Mouse (Mus musculus) ES-Bruce4 (cell line): ENCODE measurements at regions not wholly inside any gene's neighbourhood (a gene's known extent, or its start where the extent isn't known, plus 50 kb on each side); places are given as distances from the start of the nearest gene placed in this dataset.

Experiments
- H3K27ac ChIP-seq: 2 replicates; pipeline ENCODE4 v1.5.1; 2012; ENCODE audit warnings: low read length, inconsistent platforms; ENCODE audit not compliant: insufficient read depth
- H3K27me3 ChIP-seq: 2 replicates; pipeline ENCODE4 v1.6.1; 2012; ENCODE audit warnings: mild to moderate bottlenecking, low read length, inconsistent platforms; ENCODE audit not compliant: control insufficient read depth, poor library complexity, insufficient read depth, severe bottlenecking
- H3K36me3 ChIP-seq: 2 replicates; pipeline ENCODE4 v1.6.1; 2012; ENCODE audit warnings: inconsistent platforms, mild to moderate bottlenecking, low read length, moderate library complexity; ENCODE audit not compliant: control insufficient read depth, poor library complexity, insufficient read depth, severe bottlenecking
- H3K4me1 ChIP-seq: one replicate; pipeline ENCODE4 v1.8.1; 2011; ENCODE audit warnings: low read length; ENCODE audit not compliant: control insufficient read depth, insufficient read depth
- H3K4me3 ChIP-seq: 2 replicates; pipeline ENCODE4 v1.5.1; 2011; ENCODE audit warnings: low read depth, mild to moderate bottlenecking, low read length
- H3K9ac ChIP-seq: 2 replicates; pipeline ENCODE4 v1.6.1; 2012; ENCODE audit warnings: low read depth, mild to moderate bottlenecking, inconsistent platforms; ENCODE audit not compliant: poor library complexity, severe bottlenecking
- H3K9me3 ChIP-seq: replicated peaks from 2 replicates; pipeline ENCODE4 v1.6.1; 2012; ENCODE audit warnings: mild to moderate bottlenecking, low read length, inconsistent platforms; ENCODE audit not compliant: control insufficient read depth, poor library complexity, insufficient read depth, severe bottlenecking
- CTCF ChIP-seq: IDR thresholded peaks from one replicate; pipeline ENCODE4 v1.8.1; 2011; ENCODE audit warnings: low read depth, low read length
- EP300 ChIP-seq: IDR thresholded peaks from 2 replicates; pipeline ENCODE4 v1.6.1; 2011; ENCODE audit warnings: low read depth, low read length; ENCODE audit not compliant: insufficient read depth
- POLR2A ChIP-seq: IDR thresholded peaks from one replicate; pipeline ENCODE4 v1.8.1; 2011; ENCODE audit warnings: low read length; ENCODE audit not compliant: insufficient read depth

- no peaks in the 10 kb centered on the region for H3K36me3 ChIP-seq
- H3K9ac ChIP-seq: no peak overlapping the region
- H3K27me3 ChIP-seq: no peaks in the 10 kb centered on the region
- TF ChIP-seq EP300: no peak
- no peak for TF ChIP-seq POLR2A
- TF ChIP-seq CTCF: no peak
- no peaks in the 10 kb centered on the region for H3K4me1 ChIP-seq
- H3K27ac ChIP-seq: no peak overlapping the region
- no peak overlapping the region for H3K4me3 ChIP-seq
- no peaks in the 10 kb centered on the region for H3K9me3 ChIP-seq
Measured at GRCm38 (mm10) chr14:80249882-80250281, 266.0 kb downstream of the Olfm4 start.

- Histone ChIP-seq H3K36me3 (no peaks in the 10 kb centered on the region), H3K9ac (no peak overlapping the region), H3K27me3 (no peaks in the 10 kb centered on the region), H3K9me3 (no peaks in the 10 kb centered on the region), H3K4me1 (no peaks in the 10 kb centered on the region), H3K4me3 (no peak overlapping the region), H3K27ac (no peak overlapping the region)
- TF ChIP-seq EP300 (no peak), CTCF (no peak), POLR2A (no peak)
Measured at GRCm38 (mm10) chr14:80257086-80257485, 273.2 kb downstream of the Olfm4 start.

GRCm38 (mm10) chr14:80263173-80263572, 279.3 kb downstream of the Olfm4 start:
- no peaks in the 10 kb centered on the region; the same call in 1 of the 2 replicates for H3K27me3 ChIP-seq
- TF ChIP-seq CTCF: no peak
- no peak for TF ChIP-seq EP300
- TF ChIP-seq POLR2A: no peak

GRCm38 (mm10) chr14:80265081-80265480, 281.2 kb downstream of the Olfm4 start:
- H3K27me3 ChIP-seq: no peaks in the 10 kb centered on the region; the same call in 1 of the 2 replicates
- no peak overlapping the region for H3K4me3 ChIP-seq
- H3K36me3 ChIP-seq: no peaks in the 10 kb centered on the region
- TF ChIP-seq EP300: no peak
- TF ChIP-seq CTCF: no peak
- no peak for TF ChIP-seq POLR2A
- no peak overlapping the region for H3K9ac ChIP-seq
- no peak overlapping the region for H3K27ac ChIP-seq
- H3K9me3 ChIP-seq: no peaks in the 10 kb centered on the region
- H3K4me1 ChIP-seq: no peaks in the 10 kb centered on the region

More at GRCm38 (mm10) chr14:80263173-80263572, 279.3 kb downstream of the Olfm4 start:
- Histone ChIP-seq H3K9ac (no peak overlapping the region), H3K4me1 (no peaks in the 10 kb centered on the region), H3K27ac (no peak overlapping the region), H3K36me3 (no peaks in the 10 kb centered on the region), H3K9me3 (no peaks in the 10 kb centered on the region), H3K4me3 (no peak overlapping the region)

GRCm38 (mm10) chr14:80269179-80269951, 285.5 kb downstream of the Olfm4 start:
- no peak overlapping the region for H3K4me3 ChIP-seq
- no peaks in the 10 kb centered on the region for H3K4me1 ChIP-seq
- no peak overlapping the region for H3K27ac ChIP-seq
- H3K27me3 ChIP-seq: no peaks in the 10 kb centered on the region; the same call in 1 of the 2 replicates
- no peak overlapping the region for H3K9ac ChIP-seq
- H3K9me3 ChIP-seq: no peaks in the 10 kb centered on the region
- H3K36me3 ChIP-seq: no peaks in the 10 kb centered on the region
- no peak for TF ChIP-seq EP300
- TF ChIP-seq CTCF: no peak
- TF ChIP-seq POLR2A: no peak

- H3K9ac ChIP-seq: no peak overlapping the region
- TF ChIP-seq CTCF (no peak), POLR2A (no peak), EP300 (no peak)
- no peak overlapping the region for H3K4me3 ChIP-seq
- H3K4me1 ChIP-seq: no peaks in the 10 kb centered on the region
- H3K27me3 ChIP-seq: no peaks in the 10 kb centered on the region; the same call in 1 of the 2 replicates
- no peaks in the 10 kb centered on the region for H3K9me3 ChIP-seq
- no peak overlapping the region for H3K27ac ChIP-seq
- no peaks in the 10 kb centered on the region for H3K36me3 ChIP-seq
Measured at GRCm38 (mm10) chr14:80270063-80270462, 286.2 kb downstream of the Olfm4 start.
